In the genomic region with DNA sequence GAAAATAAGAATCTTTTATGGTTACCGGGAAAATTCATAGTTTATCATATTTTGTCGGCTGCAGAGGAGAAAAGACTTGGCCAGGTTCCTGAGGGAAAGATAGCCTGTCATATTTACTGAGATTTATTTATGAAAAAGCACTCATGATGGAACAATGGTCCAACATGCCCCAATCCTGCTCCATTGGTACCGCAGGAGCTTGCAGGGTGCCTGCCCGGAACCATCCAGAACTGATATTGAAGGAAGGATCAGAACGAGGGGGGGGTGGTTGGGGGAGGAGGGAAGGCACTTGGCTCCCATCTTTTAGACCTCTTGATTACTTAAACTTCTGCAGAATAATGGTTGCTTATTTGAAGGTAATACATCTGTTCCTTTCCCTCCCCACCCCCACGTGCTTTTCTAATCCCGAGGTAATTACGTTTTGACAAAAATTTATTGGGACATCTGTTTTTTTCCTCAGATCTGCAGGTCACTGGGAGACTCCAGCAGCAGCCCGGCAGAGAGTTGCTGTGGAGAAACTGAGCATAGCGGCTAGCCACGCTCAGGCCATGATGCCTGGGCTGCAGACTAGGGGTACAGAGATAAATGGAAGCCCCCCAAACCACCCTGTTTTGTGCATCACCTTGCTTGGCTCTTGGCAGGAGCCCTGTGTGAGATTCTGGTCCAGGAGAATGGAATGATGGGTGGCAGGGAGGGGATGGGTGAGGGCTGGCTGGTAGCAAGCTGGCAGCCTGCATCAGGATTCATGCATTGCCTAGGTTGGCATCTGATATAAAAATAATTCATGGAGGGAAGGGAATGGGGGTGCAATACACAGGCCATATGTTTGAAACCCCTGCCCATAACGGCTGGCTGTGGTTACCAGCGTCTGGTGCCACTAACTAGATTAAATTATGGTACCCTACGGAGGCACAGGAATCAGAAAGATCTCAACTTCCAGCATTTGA, we compare ENCODE assay signal across 15 mouse cellular contexts.
DNase-seq lines count a peak whose midpoint lies in the region; ATAC-seq and TF ChIP-seq lines count a peak whose summit lies in the region.
"Had no signal": no experiment of that assay in that cellular context is flagged by ENCODE, and none has a peak within 500 bp of the region (broad histone marks: within the 10 kb centered on the region; RNA-seq: fewer than 3 reads in every experiment).

No protein-coding gene starts in this region.

- H3K4me1 ChIP-seq in kidney, embryonic 14.5 days (ENCODE audit: control insufficient read depth, insufficient read depth, low read length), result peaks cover 17% of the 10 kb centered on the region; the same call in 1 of the 2 replicates
- no peaks in the 10 kb centered on the region for H3K4me1 ChIP-seq in forebrain, postnatal 0 days (ENCODE audit: insufficient read depth)
- H3K4me1 ChIP-seq in neural tube, embryonic 14.5 days (ENCODE audit: control insufficient read depth, insufficient read depth, low read length), result 0 out of 2 replicates have a peak, but pooled peaks cover 3% of the 10 kb centered on the region
- H3K4me1 ChIP-seq in liver, embryonic 11.5 days (replicated peaks; ENCODE audit: control insufficient read depth, insufficient read depth, low read length), result no peaks in the 10 kb centered on the region; the same call in 1 of the 2 replicates

- peak; percentile 60 for ATAC-seq in kidney, embryonic 14.5 days (ENCODE audit: low FRiP score, low TSS enrichment)
- ATAC-seq in forebrain, postnatal 0 days, result peak; percentile 40; the same call in 1 of the 2 replicates
- peak; percentile 46 for ATAC-seq in neural tube, embryonic 14.5 days (ENCODE audit: low read depth)
- no peak for ATAC-seq in liver, embryonic 11.5 days (replicated peaks; ENCODE audit: low FRiP score)

- H3K4me3 ChIP-seq in kidney, embryonic 14.5 days (ENCODE audit: low read length), result no peak overlapping the region
- no peak overlapping the region for H3K4me3 ChIP-seq in forebrain, postnatal 0 days (ENCODE audit: low read depth, low read length)
- no peak overlapping the region for H3K4me3 ChIP-seq in neural tube, embryonic 14.5 days (ENCODE audit: low read depth, low read length)
- H3K4me3 ChIP-seq in liver, embryonic 11.5 days (ENCODE audit: low read depth, low read length), result no peak overlapping the region
- H3K4me3 ChIP-seq: left cerebral cortex, adult 2 months; myocyte had no signal

- no peaks in the 10 kb centered on the region for H3K27me3 ChIP-seq in kidney, embryonic 14.5 days (ENCODE audit: control insufficient read depth, insufficient read depth, low read length)
- no peaks in the 10 kb centered on the region for H3K27me3 ChIP-seq in forebrain, postnatal 0 days (ENCODE audit: insufficient read depth, low read length)
- no peaks in the 10 kb centered on the region for H3K27me3 ChIP-seq in neural tube, embryonic 14.5 days (ENCODE audit: control insufficient read depth, insufficient read depth, low read length)
- H3K27me3 ChIP-seq in liver, embryonic 11.5 days (replicated peaks; ENCODE audit: control insufficient read depth, insufficient read depth, low read length), result no peaks in the 10 kb centered on the region

- WGBS in kidney, embryonic 14.5 days, result 43% methylated on average over 14 of the region's 14 CpGs
- 59% methylated on average over 14 of the region's 14 CpGs for WGBS in forebrain, postnatal 0 days
- WGBS in neural tube, embryonic 14.5 days, result 54% methylated on average over 14 of the region's 14 CpGs
- 70% methylated on average over 14 of the region's 14 CpGs for WGBS in liver, embryonic 11.5 days

- H3K27ac ChIP-seq in kidney, embryonic 14.5 days (ENCODE audit: low read depth, low read length), result no peak overlapping the region
- no peak overlapping the region for H3K27ac ChIP-seq in forebrain, postnatal 0 days (ENCODE audit: low read depth, low read length)
- no peak overlapping the region for H3K27ac ChIP-seq in neural tube, embryonic 14.5 days (ENCODE audit: low read depth, low read length)
- H3K27ac ChIP-seq in liver, embryonic 11.5 days (ENCODE audit: low read depth, low read length), result no peak overlapping the region
- H3K27ac ChIP-seq: left cerebral cortex, adult 2 months had no signal

- H3K9ac ChIP-seq in kidney, embryonic 14.5 days (ENCODE audit: low read depth, low read length), result no peak overlapping the region
- no peak overlapping the region for H3K9ac ChIP-seq in forebrain, postnatal 0 days
- H3K9ac ChIP-seq in neural tube, embryonic 14.5 days (replicated peaks; ENCODE audit: low read depth, low read length), result no peak overlapping the region
- H3K9ac ChIP-seq in liver, embryonic 11.5 days (ENCODE audit: low read depth, low read length), result no peak overlapping the region

- TF ChIP-seq CTCF in forebrain, postnatal 0 days (IDR thresholded peaks at IDR 0.05; ENCODE audit: low read depth), result no peak

- H3K4me2 ChIP-seq in kidney, embryonic 14.5 days (replicated peaks; ENCODE audit: low read depth, low read length), result no peak overlapping the region
- no peak overlapping the region for H3K4me2 ChIP-seq in forebrain, postnatal 0 days (ENCODE audit: low read depth)
- no peak overlapping the region for H3K4me2 ChIP-seq in neural tube, embryonic 14.5 days (ENCODE audit: low read depth, low read length)
- no peak overlapping the region for H3K4me2 ChIP-seq in liver, embryonic 11.5 days

- no peaks in the 10 kb centered on the region for H3K9me3 ChIP-seq in kidney, embryonic 14.5 days (ENCODE audit: control insufficient read depth, low read length)
- H3K9me3 ChIP-seq in forebrain, postnatal 0 days (ENCODE audit: low read length), result no peaks in the 10 kb centered on the region
- H3K9me3 ChIP-seq in neural tube, embryonic 14.5 days (ENCODE audit: control insufficient read depth, low read length), result no peaks in the 10 kb centered on the region
- no peaks in the 10 kb centered on the region for H3K9me3 ChIP-seq in liver, embryonic 11.5 days (ENCODE audit: control insufficient read depth, low read length)

- DNase-seq in embryo, embryonic 11 days, result peak; percentile 54
- DNase-seq in embryo, embryonic 10 days (ENCODE audit: low spot score), result no peak
- no peak for DNase-seq in kidney, postnatal 14 days
- no peak for DNase-seq in forebrain, postnatal 0 days
- DNase-seq in liver, embryonic 11.5 days (ENCODE audit: low spot score), result no peak
- DNase-seq in adrenal gland, adult 18-20 months (ENCODE audit: low spot score in 2 of 2), result no peak
- DNase-seq: B cell, adult 2 months; cerebellum, adult 9-11 months; kidney, postnatal 36 days; retina, postnatal 1 day had no signal

- no peaks in the 10 kb centered on the region for H3K36me3 ChIP-seq in kidney, embryonic 14.5 days (ENCODE audit: control insufficient read depth, insufficient read depth, low read length)
- H3K36me3 ChIP-seq in forebrain, postnatal 0 days (ENCODE audit: insufficient read depth), result no peaks in the 10 kb centered on the region
- H3K36me3 ChIP-seq in neural tube, embryonic 14.5 days (ENCODE audit: control insufficient read depth, insufficient read depth, low read length), result no peaks in the 10 kb centered on the region
- H3K36me3 ChIP-seq in liver, embryonic 11.5 days (ENCODE audit: control insufficient read depth, insufficient read depth, low read length), result no peaks in the 10 kb centered on the region
- H3K36me3 ChIP-seq: G1E had no signal
